9 mouse cellular contexts compared by ENCODE assay signal in genomic region chr2:68365504-68365903, GRCm38 (mm10).
DNase-seq lines count a peak whose midpoint lies in the region; ATAC-seq lines count a peak whose summit lies in the region.
"Had no signal": no experiment of that assay in that cellular context is flagged by ENCODE, and none has a peak within 500 bp of the region (broad histone marks: within the 10 kb centered on the region; RNA-seq: fewer than 3 reads in every experiment).

No protein-coding gene starts in this region.

- peak; percentile 36 for DNase-seq in kidney, adult 9 months
- no peak for DNase-seq in kidney, postnatal 14 days
- DNase-seq in forebrain, embryonic 11.5 days (ENCODE audit: low spot score): peak; percentile 66
- no peak for DNase-seq in right cerebral cortex, postnatal 14 days
- no peak for DNase-seq in frontal cortex, adult 2 months (ENCODE audit: extremely low spot score in 1 of 2, low spot score in 1 of 2)
- no peak for DNase-seq in lung, postnatal 14 days

- no peaks in the 10 kb centered on the region for H3K27me3 ChIP-seq in forebrain, embryonic 11.5 days (ENCODE audit: control insufficient read depth, insufficient read depth, low read length)
- H3K27me3 ChIP-seq in intestine, embryonic 15.5 days (replicated peaks): no peaks in the 10 kb centered on the region
- no peaks in the 10 kb centered on the region for H3K27me3 ChIP-seq in neural tube, embryonic 12.5 days (replicated peaks)
- H3K27me3 ChIP-seq: embryonic facial prominence, embryonic 13.5 days had no signal

- no peak; the same call in none of the 2 replicates for ATAC-seq in forebrain, embryonic 11.5 days (replicated peaks; ENCODE audit: low FRiP score)
- peak; percentile 19; the same call in 1 of the 2 replicates for ATAC-seq in intestine, embryonic 15.5 days
- ATAC-seq in neural tube, embryonic 12.5 days (ENCODE audit: low FRiP score, low read depth): peak; percentile 5; the same call in 1 of the 2 replicates

- H3K36me3 ChIP-seq in forebrain, embryonic 11.5 days (ENCODE audit: control insufficient read depth, insufficient read depth, low read length): no peaks in the 10 kb centered on the region
- H3K36me3 ChIP-seq in intestine, embryonic 15.5 days: no peaks in the 10 kb centered on the region
- no peaks in the 10 kb centered on the region for H3K36me3 ChIP-seq in neural tube, embryonic 12.5 days
- H3K36me3 ChIP-seq: embryonic facial prominence, embryonic 13.5 days had no signal

- H3K4me1 ChIP-seq in forebrain, embryonic 11.5 days (replicated peaks; ENCODE audit: control insufficient read depth, insufficient read depth, low read length): peaks cover 15% of the 10 kb centered on the region; the same call in 1 of the 2 replicates
- H3K4me1 ChIP-seq in intestine, embryonic 15.5 days (replicated peaks): no peaks in the 10 kb centered on the region
- peaks cover 51% of the 10 kb centered on the region for H3K4me1 ChIP-seq in neural tube, embryonic 12.5 days

- H3K27ac ChIP-seq in forebrain, embryonic 11.5 days (ENCODE audit: low read depth, low read length): peak overlapping the region; percentile 88
- no peak overlapping the region for H3K27ac ChIP-seq in intestine, embryonic 15.5 days
- no peak overlapping the region for H3K27ac ChIP-seq in neural tube, embryonic 12.5 days
- H3K27ac ChIP-seq: embryonic facial prominence, embryonic 13.5 days had no signal

- H3K4me3 ChIP-seq in forebrain, embryonic 11.5 days (ENCODE audit: low read depth, low read length): peak overlapping the region; percentile 15
- H3K4me3 ChIP-seq in intestine, embryonic 15.5 days (replicated peaks): no peak overlapping the region
- H3K4me3 ChIP-seq in neural tube, embryonic 12.5 days: no peak overlapping the region
- H3K4me3 ChIP-seq: embryonic facial prominence, embryonic 13.5 days had no signal

- peak overlapping the region; percentile 17 for H3K9ac ChIP-seq in forebrain, embryonic 11.5 days (ENCODE audit: low read length)
- no peak overlapping the region for H3K9ac ChIP-seq in intestine, embryonic 15.5 days
- no peak overlapping the region for H3K9ac ChIP-seq in neural tube, embryonic 12.5 days
- H3K9ac ChIP-seq: embryonic facial prominence, embryonic 13.5 days had no signal

- WGBS in forebrain, embryonic 11.5 days: 14% methylated on average over 7 of the region's 7 CpGs
- 52% methylated on average over 7 of the region's 7 CpGs for whole genome bisulfite sequencing in intestine, embryonic 15.5 days
- WGBS in neural tube, embryonic 12.5 days: 33% methylated on average over 7 of the region's 7 CpGs

- no peaks in the 10 kb centered on the region for H3K9me3 ChIP-seq in forebrain, embryonic 11.5 days (ENCODE audit: control insufficient read depth, low read length)
- no peaks in the 10 kb centered on the region for H3K9me3 ChIP-seq in intestine, embryonic 15.5 days
- H3K9me3 ChIP-seq in neural tube, embryonic 12.5 days: no peaks in the 10 kb centered on the region
- H3K9me3 ChIP-seq: embryonic facial prominence, embryonic 13.5 days had no signal

- H3K4me2 ChIP-seq in forebrain, embryonic 11.5 days (ENCODE audit: low read depth, low read length, severe bottlenecking): peak overlapping the region; percentile 58
- no peak overlapping the region for H3K4me2 ChIP-seq in intestine, embryonic 15.5 days (replicated peaks)
- H3K4me2 ChIP-seq in neural tube, embryonic 12.5 days (replicated peaks): peak overlapping the region; percentile 53

Comparison
In these comparisons a context has a peak if more than half of its experiments do, and no peak if none do; other contexts are left out.
1. DNase-seq: peak in kidney, adult 9 months (single experiment) and forebrain, embryonic 11.5 days (single experiment); none in kidney, postnatal 14 days (single experiment), right cerebral cortex, postnatal 14 days (single experiment), frontal cortex, adult 2 months (0 of 2) and lung, postnatal 14 days (single experiment).